Mouse (Mus musculus) MEL (cell line): ENCODE data around the gene Clca2. TPM values are rescaled to one million over a fixed set of nuclear protein-coding genes. Genes with fewer than 3 reads are reported as not detected.

Experiments used
- DNase-seq: peaks from one replicate; pipeline ENCODE4 v3.0.0; 2011; ENCODE audit warnings: low read depth, low spot score
- H3K27ac ChIP-seq: 2 replicates; pipeline ENCODE4 v1.5.1; 2012; ENCODE audit warnings: low read depth, mild to moderate bottlenecking, control low read depth, low read length, moderate library complexity; ENCODE audit not compliant: control insufficient read depth
- H3K27me3 ChIP-seq, 2 experiments: fragments of 150-350 bp in 1 of 2; sonication (generic) in 1 of 2; 2 replicates each; pipeline ENCODE4 v1.6.1; 2012; ENCODE audit warnings: low read length in 2 of 2, mild to moderate bottlenecking in 2 of 2, improper control_type of control experiment in 1 of 2, moderate library complexity in 1 of 2; ENCODE audit not compliant: insufficient read depth in 2 of 2, control insufficient read depth in 1 of 2
- H3K36me3 ChIP-seq, 2 experiments: 2 replicates each; pipeline ENCODE4 v1.6.1; 2012 to 2014; ENCODE audit warnings: low read length in 2 of 2, improper control_type of control experiment in 1 of 2, inconsistent platforms in 1 of 2, mild to moderate bottlenecking in 1 of 2; ENCODE audit not compliant: insufficient read depth in 2 of 2, control insufficient read depth in 1 of 2
- H3K4me1 ChIP-seq, 2 experiments: fragments of 150-350 bp in 1 of 2; sonication (generic) in 1 of 2; 2 replicates each; pipeline ENCODE4 v1.6.1; 2012; ENCODE audit warnings: low read length in 2 of 2, improper control_type of control experiment in 1 of 2, mild to moderate bottlenecking in 1 of 2; ENCODE audit not compliant: insufficient read depth in 2 of 2, control insufficient read depth in 1 of 2
- H3K4me3 ChIP-seq, 2 experiments: fragments of 150-350 bp in 1 of 2; sonication (generic) in 1 of 2; 2 replicates each; pipeline ENCODE4 v1.5.1; 2012; ENCODE audit warnings: low read depth in 2 of 2, low read length in 2 of 2, mild to moderate bottlenecking in 2 of 2, moderate library complexity in 2 of 2, control low read depth in 1 of 2, improper control_type of control experiment in 1 of 2; ENCODE audit not compliant: control insufficient read depth in 1 of 2, insufficient read depth in 1 of 2
- H3K79me2 ChIP-seq: 2 replicates; pipeline ENCODE4 v1.6.1; 2012; ENCODE audit warnings: mild to moderate bottlenecking, low read length, moderate library complexity; ENCODE audit not compliant: control insufficient read depth, poor library complexity, insufficient read depth
- H3K9ac ChIP-seq: 2 replicates; pipeline ENCODE4 v1.6.1; 2012; ENCODE audit warnings: low read depth, mild to moderate bottlenecking, control low read depth, low read length, moderate library complexity; ENCODE audit not compliant: control insufficient read depth, poor library complexity, severe bottlenecking
- H3K9me3 ChIP-seq: fragments of 150-350 bp; sonication (generic); replicated peaks from 2 replicates; pipeline ENCODE4 v1.6.1; 2012; ENCODE audit warnings: mild to moderate bottlenecking, low read length, improper control_type of control experiment, moderate library complexity; ENCODE audit not compliant: insufficient read depth
- CHD1 ChIP-seq: IDR thresholded peaks from 2 replicates; pipeline ENCODE4 v1.6.1; 2012; ENCODE audit warnings: low read depth, mild to moderate bottlenecking, inconsistent platforms, low read length, improper control_type of control experiment
- CTCF ChIP-seq, 3 experiments: IDR thresholded peaks in 2 of 3; conservative IDR thresholded peaks in 1 of 3; 2 replicates each; pipeline ENCODE4 v1.5.1; 2011 to 2012; ENCODE audit warnings: low read length in 3 of 3, low read depth in 2 of 3, mild to moderate bottlenecking in 2 of 3, improper control_type of control experiment in 1 of 3, inconsistent platforms in 1 of 3, mixed read lengths in 1 of 3, moderate library complexity in 1 of 3; ENCODE audit not compliant: control insufficient read depth in 1 of 3, insufficient read depth in 1 of 3, poor library complexity in 1 of 3, severe bottlenecking in 1 of 3
- E2F4 ChIP-seq: IDR thresholded peaks from 2 replicates; pipeline ENCODE4 v1.6.1; 2011; ENCODE audit warnings: low read depth, low read length, improper control_type of control experiment, borderline replicate concordance
- ELF1 ChIP-seq: IDR thresholded peaks from 2 replicates; pipeline ENCODE4 v1.6.1; 2014; ENCODE audit warnings: low read depth, mild to moderate bottlenecking, inconsistent platforms, low read length, improper control_type of control experiment, moderate library complexity
- EP300 ChIP-seq, 2 experiments: IDR thresholded peaks; 2 replicates each; pipeline ENCODE4 v1.6.1; 2011; ENCODE audit warnings: improper control_type of control experiment in 2 of 2, low read length in 2 of 2, low read depth in 1 of 2, mild to moderate bottlenecking in 1 of 2
- GABPA ChIP-seq: IDR thresholded peaks from 2 replicates; pipeline ENCODE4 v1.6.1; 2012; ENCODE audit warnings: low read depth, mild to moderate bottlenecking, inconsistent platforms, low read length, improper control_type of control experiment, moderate library complexity
- JUND ChIP-seq: IDR thresholded peaks from 2 replicates; pipeline ENCODE4 v1.6.1; 2011; ENCODE audit warnings: low read depth, mild to moderate bottlenecking, improper control_type of control experiment, low read length
- KAT2A ChIP-seq: conservative IDR thresholded peaks from 2 replicates; pipeline ENCODE4 v1.6.1; 2012; ENCODE audit warnings: low read depth, low read length, improper control_type of control experiment, inconsistent platforms
- MAX ChIP-seq: IDR thresholded peaks from 2 replicates; pipeline ENCODE4 v1.6.1; 2011; ENCODE audit warnings: low read length, improper control_type of control experiment
- MEF2A ChIP-seq: IDR thresholded peaks from 2 replicates; pipeline ENCODE4 v1.6.1; 2014; ENCODE audit warnings: low read depth, mild to moderate bottlenecking, inconsistent platforms, low read length, improper control_type of control experiment; ENCODE audit not compliant: poor library complexity, insufficient replicate concordance, severe bottlenecking; ENCODE audit errors: extremely low read depth
- MXI1 ChIP-seq: IDR thresholded peaks from 2 replicates; pipeline ENCODE4 v1.6.1; 2011; ENCODE audit warnings: mild to moderate bottlenecking, low read depth, low read length, improper control_type of control experiment
- POLR2AphosphoS5 ChIP-seq: IDR thresholded peaks from 2 replicates; pipeline ENCODE4 v1.6.1; 2012; ENCODE audit warnings: low read depth, borderline replicate concordance, mild to moderate bottlenecking, inconsistent platforms, low read length, moderate library complexity, mixed read lengths
- RAD21 ChIP-seq: IDR thresholded peaks from 2 replicates; pipeline ENCODE4 v1.6.1; 2011; ENCODE audit warnings: mild to moderate bottlenecking, low read depth, low read length, improper control_type of control experiment
- RCOR1 ChIP-seq: IDR thresholded peaks from 2 replicates; pipeline ENCODE4 v1.6.1; 2012; ENCODE audit warnings: low read depth, mild to moderate bottlenecking, inconsistent platforms, low read length, improper control_type of control experiment
- SMC3 ChIP-seq: IDR thresholded peaks from 2 replicates; pipeline ENCODE4 v1.6.1; 2011; ENCODE audit warnings: low read depth, low read length, improper control_type of control experiment
- ZMIZ1 ChIP-seq: IDR thresholded peaks from 2 replicates; pipeline ENCODE4 v1.6.1; 2012; ENCODE audit warnings: low read depth, mild to moderate bottlenecking, inconsistent platforms, low read length, improper control_type of control experiment, moderate library complexity
- polyA plus RNA-seq, 2 experiments: library from polyadenylated mRNA; stranded (reverse) in 1 of 2; unstranded in 1 of 2; fragments of >175 nt in 1 of 2; fragments of >200 nt in 1 of 2; gene quantifications; 2 replicates each; pipeline versions ENCODE4 v1.2.1 to v1.2.4; 2012; ENCODE audit warnings: low replicate concordance in 2 of 2, low read depth in 1 of 2; ENCODE audit not compliant: insufficient read length in 2 of 2, insufficient read depth in 1 of 2, missing spikeins in 1 of 2
- total RNA-seq: library from RNA; depleted of rRNA; stranded (reverse); fragments of 300-350 nt; gene quantifications from 2 replicates; pipeline ENCODE4 v1.2.3, GENCODE M21; 2012

The Clca2 gene
- total and polyA plus RNA-seq, 3 experiments = not detected

GRCm38 (mm10) chr3:145147483-145147882 is 48.2 kb upstream of the Clca2 start:
- no peaks in the 10 kb centered on the region for H3K36me3 ChIP-seq
- peak; percentile 27 for DNase-seq
- no peaks in the 10 kb centered on the region for H3K79me2 ChIP-seq

GRCm38 (mm10) chr3:145146871-145147270 is 47.6 kb upstream of the Clca2 start:
- DNase-seq = no peak
- H3K9ac ChIP-seq = no peak overlapping the region
- no peaks in the 10 kb centered on the region for H3K36me3 ChIP-seq
- H3K4me3 ChIP-seq = no peak overlapping the region
- H3K79me2 ChIP-seq = no peaks in the 10 kb centered on the region
- H3K9me3 ChIP-seq = no peaks in the 10 kb centered on the region
- H3K27me3 ChIP-seq = no peaks in the 10 kb centered on the region
- H3K4me1 ChIP-seq = no peaks in the 10 kb centered on the region
- H3K27ac ChIP-seq = no peak overlapping the region
- TF ChIP-seq MAX (no peak), MXI1 (no peak)

More at GRCm38 (mm10) chr3:145147483-145147882, 48.2 kb upstream of the Clca2 start:
- Histone ChIP-seq H3K4me1 (no peaks in the 10 kb centered on the region), H3K27me3 (no peaks in the 10 kb centered on the region), H3K9me3 (no peaks in the 10 kb centered on the region), H3K27ac (no peak overlapping the region), H3K9ac (no peak overlapping the region), H3K4me3 (no peak overlapping the region)
- no peak for TF ChIP-seq POLR2AphosphoS5
- TF ChIP-seq MEF2A = no peak
- no peak for TF ChIP-seq CHD1
- TF ChIP-seq KAT2A = no peak
- TF ChIP-seq ZMIZ1 = no peak
- TF ChIP-seq GABPA = no peak
- no peak for TF ChIP-seq E2F4
- no peak for TF ChIP-seq JUND
- TF ChIP-seq CTCF (IDR thresholded peaks at IDR 0.05 in 2 of 3, conservative IDR thresholded peaks at IDR 0.05 in 1 of 3; ENCODE audit: control insufficient read depth in 1 of 3, insufficient read depth in 1 of 3, low read depth in 2 of 3, low read length in 3 of 3, poor library complexity in 1 of 3, severe bottlenecking in 1 of 3) = peak; percentile 23 to 34 (median 33); a peak in 5 of 6 replicates
- no peak for TF ChIP-seq RCOR1
- 0 out of 2 replicates have a peak, but pooled peaks have one; percentile 16 for TF ChIP-seq SMC3
- TF ChIP-seq RAD21 = peak; percentile 19
- no peak for TF ChIP-seq EP300 (IDR thresholded peaks at IDR 0.05; ENCODE audit: low read depth in 1 of 2, low read length in 2 of 2)

GRCm38 (mm10) chr3:145143856-145144255 is 44.6 kb upstream of the Clca2 start:
- Histone ChIP-seq H3K79me2 (no peaks in the 10 kb centered on the region), H3K9me3 (no peaks in the 10 kb centered on the region), H3K9ac (no peak overlapping the region), H3K27me3 (no peaks in the 10 kb centered on the region), H3K36me3 (peaks cover 0 to 2% of the 10 kb centered on the region in 2 experiments; a peak in 1 of 4 replicates), H3K4me3 (no peak overlapping the region), H3K27ac (no peak overlapping the region), H3K4me1 (no peaks in the 10 kb centered on the region)
- TF ChIP-seq ELF1 (no peak), POLR2AphosphoS5 (no peak)
- no peak for DNase-seq
